Mouse (Mus musculus): ENCODE measurements around the gene Hsd3b2. TPM values are rescaled to one million over a fixed set of nuclear protein-coding genes. Genes with fewer than 3 reads are reported as not detected.

The Hsd3b2 gene
- polyA plus RNA-seq, 1 experiment: not detected

DNA sequence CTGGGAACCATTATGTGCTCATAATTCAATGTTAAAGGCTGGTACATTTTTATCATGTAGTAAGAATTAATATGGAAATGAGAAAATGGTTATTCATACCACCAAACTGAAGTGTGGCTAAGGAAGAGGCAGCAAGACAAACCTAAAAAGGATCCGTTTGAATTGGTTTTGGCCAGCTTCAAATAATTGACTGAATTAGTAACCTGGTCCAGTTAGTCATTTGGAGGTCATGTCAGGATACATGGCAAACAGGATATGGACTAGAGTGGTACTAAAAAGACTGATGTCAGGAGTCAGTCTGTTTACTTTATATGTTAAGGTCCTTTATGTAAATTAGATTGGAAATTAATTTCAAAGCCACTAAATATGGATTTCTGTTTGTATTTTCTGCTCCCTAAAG is 41.9 kb downstream of the Hsd3b2 start:
- WGBS: 73% methylated on average over 1 of the region's 1 CpGs
- H3K27ac ChIP-seq (ENCODE audit: control insufficient read depth, insufficient read depth, low read depth, low read length, poor library complexity): no peak overlapping the region
- no peaks in the 10 kb centered on the region for H3K4me1 ChIP-seq (ENCODE audit: control insufficient read depth, insufficient read depth, low read length)
- TF ChIP-seq CTCF (IDR thresholded peaks at IDR 0.05; ENCODE audit: control insufficient read depth, insufficient read depth, low read length) (no peak), POLR2A (IDR thresholded peaks at IDR 0.05; ENCODE audit: borderline replicate concordance, control insufficient read depth, low read depth, low read length) (no peak)
- H3K4me3 ChIP-seq (replicated peaks; ENCODE audit: control insufficient read depth, low read depth, low read length): no peak overlapping the region

DNA sequence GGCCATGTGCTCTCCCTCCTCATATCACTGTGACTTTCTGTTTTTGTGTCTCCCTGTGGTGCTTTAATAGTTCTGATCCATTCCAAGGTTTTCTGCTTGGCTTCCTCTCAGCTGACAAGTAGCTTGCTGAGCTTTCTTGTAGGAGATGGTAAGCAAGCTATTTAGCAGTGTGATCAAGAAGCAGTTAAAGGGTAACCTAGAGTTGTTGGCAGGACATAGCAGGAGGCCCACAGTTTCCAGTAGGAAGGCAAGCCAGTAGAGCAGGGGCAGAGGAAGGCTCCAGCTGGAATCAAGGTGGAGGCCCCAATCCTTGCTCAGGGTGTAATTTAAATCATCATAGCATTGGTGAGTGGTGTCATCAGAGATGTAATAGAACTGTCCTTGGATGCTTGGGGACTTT is 43.6 kb downstream of the Hsd3b2 start:
- Histone ChIP-seq H3K4me3 (replicated peaks; ENCODE audit: control insufficient read depth, low read depth, low read length) (no peak overlapping the region), H3K4me1 (ENCODE audit: control insufficient read depth, insufficient read depth, low read length) (no peaks in the 10 kb centered on the region), H3K27ac (ENCODE audit: control insufficient read depth, insufficient read depth, low read depth, low read length, poor library complexity) (no peak overlapping the region)
- no peak for TF ChIP-seq POLR2A (IDR thresholded peaks at IDR 0.05; ENCODE audit: borderline replicate concordance, control insufficient read depth, low read depth, low read length)
- TF ChIP-seq CTCF (IDR thresholded peaks at IDR 0.05; ENCODE audit: control insufficient read depth, insufficient read depth, low read length): no peak

Other genes with a start within 250 kb of the Hsd3b2 start
- gene Hsd3b4, start 214.0 kb downstream of the Hsd3b2 start, polyA plus RNA-seq (2011; ENCODE audit: insufficient read depth, insufficient read length, low replicate concordance, missing spikeins): 1.2 TPM in 1 of 2 replicates, not detected in the other
- gene Gm10681, start 135.7 kb downstream of the Hsd3b2 start, polyA plus RNA-seq (2011; ENCODE audit: insufficient read depth, insufficient read length, low replicate concordance, missing spikeins): 1.2 TPM in 1 of 2 replicates, not detected in the other
- 1.0 and 2.3 TPM in 2 replicates for gene Hsd3b5, start 94.3 kb downstream of the Hsd3b2 start, polyA plus RNA-seq (2011; ENCODE audit: insufficient read depth, insufficient read length, low replicate concordance, missing spikeins)
- 0.20 and 3.2 TPM in 2 replicates for gene Hsd3b3, start 38.6 kb upstream of the Hsd3b2 start, polyA plus RNA-seq (2011; ENCODE audit: insufficient read depth, insufficient read length, low replicate concordance, missing spikeins)
- not detected in 2 replicates for gene Hsd3b6, start 89.9 kb upstream of the Hsd3b2 start, polyA plus RNA-seq (2011; ENCODE audit: insufficient read depth, insufficient read length, low replicate concordance, missing spikeins)
- gene Hsd3b1, start 135.3 kb upstream of the Hsd3b2 start, polyA plus RNA-seq (2011; ENCODE audit: insufficient read depth, insufficient read length, low replicate concordance, missing spikeins): not detected in 2 replicates
- 0.97 TPM in 1 of 2 replicates, not detected in the other for gene Hao2, start 168.7 kb upstream of the Hsd3b2 start, polyA plus RNA-seq (2011; ENCODE audit: insufficient read depth, insufficient read length, low replicate concordance, missing spikeins)

All from bone marrow, adult 2 months (tissue).